ENCODE assay signal across 14 mouse cellular contexts in the genomic region with DNA sequence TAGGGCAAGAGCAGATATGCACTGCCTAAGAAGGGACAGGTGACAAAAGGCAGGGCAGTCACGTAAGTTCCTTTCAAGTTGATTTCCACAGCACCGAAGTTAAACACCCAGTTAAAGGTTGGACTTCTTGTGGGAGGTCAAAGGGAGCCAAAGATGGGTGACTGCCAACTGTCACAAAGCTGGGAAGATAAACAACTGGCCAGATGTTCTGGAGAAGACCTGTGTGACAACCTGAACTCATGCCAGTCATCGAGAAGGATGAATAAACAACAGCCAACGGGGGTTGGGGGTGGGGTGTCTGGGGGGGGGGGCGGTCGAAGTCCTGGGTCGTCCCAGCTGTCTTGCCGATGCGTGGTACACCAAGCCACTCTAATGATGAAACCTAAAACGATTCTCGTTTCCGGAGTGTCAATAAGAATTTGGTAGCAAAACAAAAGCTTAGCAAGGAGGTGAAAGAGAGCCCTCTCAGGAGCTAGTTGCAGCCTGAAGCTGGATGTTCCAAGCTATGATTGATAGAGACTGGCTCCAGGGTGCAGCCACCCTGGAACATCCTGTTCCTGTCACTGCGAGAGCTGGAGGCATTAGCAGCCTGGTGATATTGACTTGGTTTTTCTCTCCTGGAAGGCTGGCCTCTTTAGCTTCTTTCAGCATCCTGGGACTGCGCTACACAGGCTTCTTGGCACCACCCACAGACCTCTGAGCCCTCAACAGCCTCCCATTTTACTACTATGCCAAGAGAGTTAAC.
DNase-seq lines count a peak whose midpoint lies in the region; ATAC-seq and TF ChIP-seq lines count a peak whose summit lies in the region.
"Had no signal": no experiment of that assay in that cellular context is flagged by ENCODE, and none has a peak within 500 bp of the region (broad histone marks: within the 10 kb centered on the region; RNA-seq: fewer than 3 reads in every experiment).

No protein-coding gene starts in this region.

- no peaks in the 10 kb centered on the region for H3K36me3 ChIP-seq in lung, embryonic 14.5 days (ENCODE audit: insufficient read depth)
- H3K36me3 ChIP-seq in heart, embryonic 10.5 days, result no peaks in the 10 kb centered on the region
- H3K36me3 ChIP-seq: forebrain, embryonic 12.5 days; heart, embryonic 15.5 days had no signal

- no peak for TF ChIP-seq CTCF in lung, embryonic 14.5 days (IDR thresholded peaks at IDR 0.05; ENCODE audit: low read depth)
- no peak for TF ChIP-seq CTCF in lung, adult 2 months (IDR thresholded peaks at IDR 0.05; ENCODE audit: insufficient read depth, low read length)

- H3K9ac ChIP-seq in lung, embryonic 14.5 days, result no peak overlapping the region
- H3K9ac ChIP-seq: forebrain, embryonic 12.5 days; heart, embryonic 15.5 days had no signal

- no peak overlapping the region for H3K4me2 ChIP-seq in lung, embryonic 14.5 days
- H3K4me2 ChIP-seq: forebrain, embryonic 12.5 days; heart, embryonic 15.5 days had no signal

- no peaks in the 10 kb centered on the region for H3K9me3 ChIP-seq in lung, embryonic 14.5 days (ENCODE audit: low read depth, low read length)
- no peaks in the 10 kb centered on the region for H3K9me3 ChIP-seq in heart, embryonic 10.5 days
- H3K9me3 ChIP-seq: forebrain, embryonic 12.5 days; heart, embryonic 15.5 days had no signal

- no peaks in the 10 kb centered on the region; the same call in 1 of the 2 replicates for H3K27me3 ChIP-seq in lung, embryonic 14.5 days (ENCODE audit: insufficient read depth, low read length)
- 0 out of 2 replicates have a peak, but pooled peaks cover 12% of the 10 kb centered on the region for H3K27me3 ChIP-seq in heart, embryonic 10.5 days (ENCODE audit: insufficient read depth, poor library complexity, severe bottlenecking)
- H3K27me3 ChIP-seq: heart, embryonic 15.5 days had no signal

- TF ChIP-seq POLR2A in lung, adult 2 months (IDR thresholded peaks at IDR 0.05; ENCODE audit: borderline replicate concordance, extremely low read depth, low read depth, low read length), result no peak

- no peaks in the 10 kb centered on the region for H3K4me1 ChIP-seq in lung, embryonic 14.5 days (ENCODE audit: insufficient read depth)
- H3K4me1 ChIP-seq in lung, adult 2 months (ENCODE audit: control insufficient read depth, insufficient read depth, low read length), result peaks cover 17% of the 10 kb centered on the region
- peaks cover 2% of the 10 kb centered on the region; the same call in 1 of the 2 replicates for H3K4me1 ChIP-seq in heart, embryonic 10.5 days
- H3K4me1 ChIP-seq: forebrain, embryonic 12.5 days; heart, embryonic 15.5 days had no signal

- DNase-seq in embryo, embryonic 10 days (ENCODE audit: low spot score), result peak; percentile 35
- no peak for DNase-seq in embryo, embryonic 10.5 days (ENCODE audit: low spot score)
- DNase-seq in kidney, adult 9 months, result peak; percentile 34
- no peak for DNase-seq in kidney, postnatal 14 days
- DNase-seq in lung, embryonic 14.5 days, result peak; percentile 15
- DNase-seq in lung, adult 2 months, result no peak
- peak; percentile 77 for DNase-seq in lung, postnatal 36 days
- no peak for DNase-seq in heart, embryonic 10.5 days (ENCODE audit: low spot score)
- DNase-seq: cerebellum, postnatal 14 days; midbrain, embryonic 14.5 days; retina, postnatal 1 day; thymus, postnatal 14 days had no signal

- no peak overlapping the region for H3K4me3 ChIP-seq in lung, embryonic 14.5 days (ENCODE audit: low read depth, low read length)
- no peak overlapping the region for H3K4me3 ChIP-seq in lung, adult 2 months (replicated peaks; ENCODE audit: extremely low read depth, low read depth, low read length)
- no peak overlapping the region for H3K4me3 ChIP-seq in heart, embryonic 10.5 days
- H3K4me3 ChIP-seq: forebrain, embryonic 12.5 days; heart, embryonic 15.5 days had no signal

- H3K27ac ChIP-seq in lung, embryonic 14.5 days (ENCODE audit: low read depth), result no peak overlapping the region
- H3K27ac ChIP-seq in heart, embryonic 10.5 days, result no peak overlapping the region
- H3K27ac ChIP-seq: forebrain, embryonic 12.5 days; heart, embryonic 15.5 days had no signal

- 31% methylated on average over 14 of the region's 14 CpGs for WGBS in lung, embryonic 14.5 days
- WGBS in lung, adult 2 months, result 32% methylated on average over 14 of the region's 14 CpGs
- 59% methylated on average over 14 of the region's 14 CpGs for WGBS in heart, embryonic 10.5 days

- no peak for ATAC-seq in lung, embryonic 14.5 days (ENCODE audit: insufficient read depth)

Comparison
In these comparisons a context has a peak if more than half of its experiments do, and no peak if none do; other contexts are left out.
1. DNase-seq: peak in embryo, embryonic 10 days (single experiment), kidney, adult 9 months (single experiment), lung, embryonic 14.5 days (single experiment) and lung, postnatal 36 days (single experiment); none in embryo, embryonic 10.5 days (single experiment), kidney, postnatal 14 days (single experiment), lung, adult 2 months (single experiment) and heart, embryonic 10.5 days (single experiment).